ENCODE assay signal across 8 mouse cellular contexts in the genomic region with DNA sequence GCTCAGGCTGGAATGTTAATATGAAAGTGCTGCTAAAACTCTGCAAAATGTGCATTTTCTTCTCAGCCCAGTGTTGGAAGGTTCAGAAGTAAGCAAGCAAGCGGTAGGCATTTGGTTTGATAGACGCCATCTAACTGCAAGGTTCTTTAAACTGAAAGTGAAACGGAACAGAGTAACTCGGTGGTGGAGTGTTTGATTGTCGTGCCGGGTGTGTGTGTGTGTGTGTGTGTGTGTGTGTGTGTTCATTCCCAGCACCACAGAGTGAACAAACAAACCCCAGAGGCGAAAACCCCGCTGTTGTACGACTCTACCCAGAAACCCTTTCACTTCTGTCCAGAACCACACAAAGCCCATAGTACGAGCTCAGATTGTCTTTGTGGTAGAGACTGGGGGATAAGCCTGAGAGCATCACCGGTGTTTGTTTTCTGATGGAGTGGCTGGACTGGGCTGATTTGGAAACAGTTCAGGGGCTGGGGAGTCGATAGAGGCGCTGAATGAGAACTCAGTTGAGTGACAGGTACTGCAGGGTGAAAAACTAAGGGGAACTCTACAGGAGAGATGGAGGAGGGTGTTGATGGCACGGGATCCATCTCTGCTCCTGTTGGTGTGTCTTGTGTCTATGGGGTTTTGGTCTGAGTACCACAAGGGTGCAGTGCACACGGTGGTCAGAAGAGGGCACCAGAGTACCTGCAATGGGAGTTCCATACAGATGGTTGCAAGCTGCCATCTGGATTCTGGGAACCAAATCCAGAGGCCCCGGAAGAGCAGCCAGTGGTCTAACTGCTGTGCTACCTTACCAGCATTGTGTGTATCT. TPM values are rescaled to one million over a fixed set of nuclear protein-coding genes. Genes with fewer than 3 reads are reported as not detected.
DNase-seq lines count a peak whose midpoint lies in the region; ATAC-seq and TF ChIP-seq lines count a peak whose summit lies in the region.

No protein-coding gene starts in this region.

- H3K79me3 ChIP-seq in C2C12 (ENCODE audit: low read depth): no peaks in the 10 kb centered on the region

- ATAC-seq in heart, embryonic 13.5 days (ENCODE audit: extremely low read depth, insufficient number of reproducible peaks, low FRiP score, low TSS enrichment): no peak
- ATAC-seq in liver, embryonic 12.5 days: peak; percentile 75
- ATAC-seq in stomach, embryonic 15.5 days (ENCODE audit: insufficient read depth, low FRiP score, low read depth): peak; percentile 42; the same call in 1 of the 2 replicates

- H3ac ChIP-seq in C2C12 (ENCODE audit: control insufficient read depth, insufficient read length, low read depth): peak overlapping the region; percentile 86

- TF ChIP-seq CTCF in C2C12 (IDR thresholded peaks at IDR 0.05; ENCODE audit: control insufficient read depth, insufficient read depth, insufficient read length): peak; percentile 85
- peak; percentile 90 for TF ChIP-seq CTCF in brain, embryonic 14.5 days (IDR thresholded peaks at IDR 0.05; ENCODE audit: borderline replicate concordance, extremely low read depth, insufficient read depth, insufficient read length)

- peak overlapping the region; percentile 61 for H3K27ac ChIP-seq in heart, embryonic 13.5 days (replicated peaks)
- peak overlapping the region; percentile 69 for H3K27ac ChIP-seq in liver, embryonic 12.5 days
- peak overlapping the region; percentile 63 for H3K27ac ChIP-seq in stomach, embryonic 15.5 days

- no peak for TF ChIP-seq POLR2A in brain, embryonic 14.5 days (IDR thresholded peaks at IDR 0.05; ENCODE audit: borderline replicate concordance, extremely low read depth, insufficient read depth, insufficient read length, poor library complexity, severe bottlenecking)

- 6% methylated on average over 16 of the region's 16 CpGs for WGBS in heart, embryonic 13.5 days
- WGBS in liver, embryonic 12.5 days (ENCODE audit: insufficient replicate concordance): 6% methylated on average over 16 of the region's 16 CpGs
- 8% methylated on average over 16 of the region's 16 CpGs for WGBS in stomach, embryonic 15.5 days

- peaks cover 10% of the 10 kb centered on the region for H3K9me3 ChIP-seq in erythroblast, embryonic 14.5 days (ENCODE audit: control insufficient read depth, low read length)
- no peaks in the 10 kb centered on the region for H3K9me3 ChIP-seq in heart, embryonic 13.5 days
- H3K9me3 ChIP-seq in liver, embryonic 12.5 days (replicated peaks): peaks cover 9% of the 10 kb centered on the region; the same call in 1 of the 2 replicates
- H3K9me3 ChIP-seq in stomach, embryonic 15.5 days: no peaks in the 10 kb centered on the region

- no peaks in the 10 kb centered on the region for H3K27me3 ChIP-seq in C2C12 (ENCODE audit: control insufficient read depth, insufficient read depth, insufficient read length)
- H3K27me3 ChIP-seq in erythroblast, embryonic 14.5 days (ENCODE audit: control insufficient read depth): no peaks in the 10 kb centered on the region
- no peaks in the 10 kb centered on the region for H3K27me3 ChIP-seq in heart, embryonic 13.5 days (replicated peaks)
- no peaks in the 10 kb centered on the region for H3K27me3 ChIP-seq in liver, embryonic 12.5 days (replicated peaks)
- H3K27me3 ChIP-seq in stomach, embryonic 15.5 days (replicated peaks): no peaks in the 10 kb centered on the region

- peak overlapping the region; percentile 48 for H3K4me3 ChIP-seq in C2C12 (ENCODE audit: insufficient read depth, poor library complexity, severe bottlenecking)
- peak overlapping the region; percentile 79 for H3K4me3 ChIP-seq in erythroblast, embryonic 14.5 days (replicated peaks)
- peak overlapping the region; percentile 96 for H3K4me3 ChIP-seq in heart, embryonic 13.5 days
- peak overlapping the region; percentile 90 for H3K4me3 ChIP-seq in liver, embryonic 12.5 days
- H3K4me3 ChIP-seq in stomach, embryonic 15.5 days (replicated peaks): peak overlapping the region; percentile 90

- H3K9ac ChIP-seq in heart, embryonic 13.5 days: peak overlapping the region; percentile 90
- peak overlapping the region; percentile 87 for H3K9ac ChIP-seq in liver, embryonic 12.5 days
- H3K9ac ChIP-seq in stomach, embryonic 15.5 days: peak overlapping the region; percentile 61

- no peaks in the 10 kb centered on the region for H3K36me3 ChIP-seq in C2C12 (ENCODE audit: control insufficient read depth, insufficient read depth)
- H3K36me3 ChIP-seq in erythroblast, embryonic 14.5 days (ENCODE audit: control insufficient read depth): peaks cover 29% of the 10 kb centered on the region
- H3K36me3 ChIP-seq in heart, embryonic 13.5 days: peaks cover 34% of the 10 kb centered on the region
- peaks cover 30% of the 10 kb centered on the region for H3K36me3 ChIP-seq in liver, embryonic 12.5 days
- peaks cover 24% of the 10 kb centered on the region for H3K36me3 ChIP-seq in stomach, embryonic 15.5 days

- no peaks in the 10 kb centered on the region for H3K79me2 ChIP-seq in C2C12 (ENCODE audit: control insufficient read depth, insufficient read depth)

- DNase-seq in brain, embryonic 14.5 days (ENCODE audit: low read depth): peak; percentile 94
- DNase-seq in kidney, postnatal 10 days: peak; percentile 94
- peak; percentile 79 to 86 for DNase-seq in natural killer cell, adult 2 months (ENCODE audit: low spot score in 2 of 2)

- peaks cover 28% of the 10 kb centered on the region for H3K4me1 ChIP-seq in erythroblast, embryonic 14.5 days (ENCODE audit: control insufficient read depth)
- peaks cover 12% of the 10 kb centered on the region for H3K4me1 ChIP-seq in heart, embryonic 13.5 days
- H3K4me1 ChIP-seq in liver, embryonic 12.5 days: peaks cover 22% of the 10 kb centered on the region
- peaks cover 3% of the 10 kb centered on the region; the same call in 1 of the 2 replicates for H3K4me1 ChIP-seq in stomach, embryonic 15.5 days

- H3K4me2 ChIP-seq in heart, embryonic 13.5 days: peak overlapping the region; percentile 98
- peak overlapping the region; percentile 99 for H3K4me2 ChIP-seq in liver, embryonic 12.5 days
- H3K4me2 ChIP-seq in stomach, embryonic 15.5 days: peak overlapping the region; percentile 94

TF ChIP-seq in C2C12, 6 proteins besides CTCF, POLR2A, EP300 and RAD21:
- no peak for TF ChIP-seq FOSL1 (IDR thresholded peaks at IDR 0.05; ENCODE audit: insufficient read depth, low read length, poor library complexity, severe bottlenecking)
- TF ChIP-seq MAX (IDR thresholded peaks at IDR 0.05): no peak
- no peak for TF ChIP-seq MYOD1 (IDR thresholded peaks at IDR 0.05; ENCODE audit: control insufficient read depth, insufficient read length, low read depth)
- no peak for TF ChIP-seq MYOG (IDR thresholded peaks at IDR 0.05; ENCODE audit: control insufficient read depth, extremely low read depth, insufficient read length)
- no peak for TF ChIP-seq USF1 (IDR thresholded peaks at IDR 0.05; ENCODE audit: low read depth)
- TF ChIP-seq CEBPB (IDR thresholded peaks at IDR 0.05; ENCODE audit: low read depth): no peak

RNA-seq across cellular contexts. Expression of a gene that starts 0.9 kb away (rescaled TPM):
- polyA plus RNA-seq in C2C12 (2012; fragmentation: generic; extraction: Trizol): 11.7 TPM
- 29.3 and 31.0 TPM in 2 replicates for polyA plus RNA-seq in brain, embryonic 14.5 days (2012; rRNA removed)
- polyA plus RNA-seq in erythroblast, embryonic 14.5 days (2012): 0.40 and 1.2 TPM in 2 replicates
- polyA plus RNA-seq in heart, embryonic 13.5 days (2015; fragmentation: Nextera tagmentation; extraction: Ambion mirVana): 26.0 and 28.7 TPM in 2 replicates
- 24.6 and 25.8 TPM in 2 replicates for polyA plus RNA-seq in liver, embryonic 12.5 days (2016; fragmentation: Nextera tagmentation; extraction: Ambion mirVana)
- 40.0 TPM in 2 replicates for polyA plus RNA-seq in stomach, embryonic 15.5 days (2015; fragmentation: Nextera tagmentation; extraction: Ambion mirVana)

RNA-seq across cellular contexts. Expression of a gene that starts 29.9 kb away (rescaled TPM):
- 173 TPM for polyA plus RNA-seq in C2C12 (2012; fragmentation: generic; extraction: Trizol)
- 391 and 399 TPM in 2 replicates for polyA plus RNA-seq in brain, embryonic 14.5 days (2012; rRNA removed)
- polyA plus RNA-seq in erythroblast, embryonic 14.5 days (2012): 38.2 and 43.0 TPM in 2 replicates
- 18.6 and 18.8 TPM in 2 replicates for polyA plus RNA-seq in heart, embryonic 13.5 days (2015; fragmentation: Nextera tagmentation; extraction: Ambion mirVana)
- polyA plus RNA-seq in liver, embryonic 12.5 days (2016; fragmentation: Nextera tagmentation; extraction: Ambion mirVana): 12.6 and 13.7 TPM in 2 replicates
- polyA plus RNA-seq in stomach, embryonic 15.5 days (2015; fragmentation: Nextera tagmentation; extraction: Ambion mirVana): 34.1 and 34.7 TPM in 2 replicates

RNA-seq across cellular contexts. Expression of a gene that starts 44.9 kb away (rescaled TPM):
- polyA plus RNA-seq in C2C12 (2012; fragmentation: generic; extraction: Trizol): 0.01 TPM
- 7.7 and 10.9 TPM in 2 replicates for polyA plus RNA-seq in brain, embryonic 14.5 days (2012; rRNA removed)
- polyA plus RNA-seq in erythroblast, embryonic 14.5 days (2012): not detected in 2 replicates
- 4.6 and 5.5 TPM in 2 replicates for polyA plus RNA-seq in heart, embryonic 13.5 days (2015; fragmentation: Nextera tagmentation; extraction: Ambion mirVana)
- polyA plus RNA-seq in liver, embryonic 12.5 days (2016; fragmentation: Nextera tagmentation; extraction: Ambion mirVana): 1.3 and 1.5 TPM in 2 replicates
- polyA plus RNA-seq in stomach, embryonic 15.5 days (2015; fragmentation: Nextera tagmentation; extraction: Ambion mirVana): 3.2 and 3.4 TPM in 2 replicates

RNA-seq across cellular contexts. Expression of a gene that starts 57.1 kb away (rescaled TPM):
- 60.0 TPM for polyA plus RNA-seq in C2C12 (2012; fragmentation: generic; extraction: Trizol)
- 127 and 128 TPM in 2 replicates for polyA plus RNA-seq in brain, embryonic 14.5 days (2012; rRNA removed)
- 4.3 TPM in 2 replicates for polyA plus RNA-seq in erythroblast, embryonic 14.5 days (2012)
- 70.3 and 71.3 TPM in 2 replicates for polyA plus RNA-seq in heart, embryonic 13.5 days (2015; fragmentation: Nextera tagmentation; extraction: Ambion mirVana)
- 83.3 and 83.6 TPM in 2 replicates for polyA plus RNA-seq in liver, embryonic 12.5 days (2016; fragmentation: Nextera tagmentation; extraction: Ambion mirVana)
- 96.7 and 104 TPM in 2 replicates for polyA plus RNA-seq in stomach, embryonic 15.5 days (2015; fragmentation: Nextera tagmentation; extraction: Ambion mirVana)
